Mouse (Mus musculus) splenic B cell, adult 2 months (primary cell): Measurements from ENCODE around the gene S100a2.

Experiments used
- DNase-seq: peaks from one replicate; pipeline ENCODE4 v3.0.0-alpha.2; 2011; ENCODE audit warnings: low read depth, low spot score
- H3K27me3 ChIP-seq: 2 replicates; pipeline ENCODE4 v1.6.1; 2012; ENCODE audit warnings: mild to moderate bottlenecking, low read length, moderate library complexity, mixed read lengths; ENCODE audit not compliant: control insufficient read depth, poor library complexity, insufficient read depth, severe bottlenecking
- H3K36me3 ChIP-seq: 2 replicates; pipeline ENCODE4 v1.6.1; 2012; ENCODE audit warnings: mild to moderate bottlenecking, low read length, moderate library complexity, mixed read lengths; ENCODE audit not compliant: control insufficient read depth, poor library complexity, insufficient read depth, severe bottlenecking

The S100a2 gene

GRCm38 (mm10) chr3:90589947-90590346, at the start of gene S100a2:
Gene S100a2, plus strand, starts transcription at chr3:90590247.
- H3K36me3 ChIP-seq, result no peaks in the 10 kb centered on the region
- H3K27me3 ChIP-seq, result no peaks in the 10 kb centered on the region
- no peak for DNase-seq

- DNase-seq, result no peak
- H3K36me3 ChIP-seq, result no peaks in the 10 kb centered on the region
- no peaks in the 10 kb centered on the region for H3K27me3 ChIP-seq
Observed at GRCm38 (mm10) chr3:90540904-90541303, 49.1 kb upstream of the S100a2 start.

GRCm38 (mm10) chr3:90549676-90550420, 40.2 kb upstream of the S100a2 start:
- H3K36me3 ChIP-seq, result no peaks in the 10 kb centered on the region
- no peaks in the 10 kb centered on the region for H3K27me3 ChIP-seq
- no peak for DNase-seq

DNA sequence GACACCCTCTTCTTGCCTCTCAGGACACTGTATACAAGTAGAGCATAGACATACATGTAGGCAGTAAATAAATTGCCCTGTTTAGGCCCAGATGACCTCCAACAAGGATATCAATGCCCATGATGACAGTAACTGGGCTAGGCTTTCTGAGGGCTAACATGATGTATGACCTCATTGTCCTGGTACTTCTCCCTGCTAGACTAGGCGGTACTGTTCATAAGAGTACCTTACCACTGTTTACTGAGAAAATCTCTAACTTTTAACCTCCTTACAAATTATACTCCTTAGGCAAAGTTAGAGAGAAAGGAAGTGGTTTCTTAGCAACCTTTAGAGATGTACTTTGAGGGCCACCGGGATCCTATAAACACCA, 39.6 kb upstream of the S100a2 start:
- DNase-seq, result no peak
- no peaks in the 10 kb centered on the region for H3K27me3 ChIP-seq
- no peaks in the 10 kb centered on the region for H3K36me3 ChIP-seq

- H3K27me3 ChIP-seq, result no peaks in the 10 kb centered on the region
- H3K36me3 ChIP-seq, result no peaks in the 10 kb centered on the region
- no peak for DNase-seq
Observed at GRCm38 (mm10) chr3:90552231-90552630, 37.8 kb upstream of the S100a2 start.

DNA sequence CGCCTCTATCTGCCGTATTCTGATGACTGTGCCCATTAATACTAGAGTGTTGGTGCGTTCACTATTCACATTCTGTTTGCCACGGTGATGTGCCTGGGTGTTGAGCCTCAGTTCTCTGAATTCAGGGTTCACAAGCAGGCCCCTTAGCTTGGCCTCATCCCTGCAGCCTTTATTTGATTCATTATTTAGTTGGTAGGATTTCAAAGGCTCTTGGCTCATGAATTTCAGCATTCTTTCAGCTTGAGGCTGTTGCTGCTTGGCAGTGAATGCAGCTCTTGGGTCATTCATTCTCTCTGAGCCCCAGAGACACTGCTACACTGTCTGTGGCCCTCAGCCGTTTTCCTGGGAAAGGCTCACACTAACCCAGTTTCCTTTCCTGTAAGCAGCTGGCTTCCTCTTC, 34.1 kb upstream of the S100a2 start:
- no peaks in the 10 kb centered on the region for H3K36me3 ChIP-seq
- no peaks in the 10 kb centered on the region for H3K27me3 ChIP-seq
- no peak for DNase-seq

GRCm38 (mm10) chr3:90560008-90560628, 29.9 kb upstream of the S100a2 start, which contains the start of gene S100a3:
Gene S100a3, plus strand, starts transcription at chr3:90560578.
- no peak for DNase-seq
- no peaks in the 10 kb centered on the region for H3K36me3 ChIP-seq
- no peaks in the 10 kb centered on the region for H3K27me3 ChIP-seq

DNA sequence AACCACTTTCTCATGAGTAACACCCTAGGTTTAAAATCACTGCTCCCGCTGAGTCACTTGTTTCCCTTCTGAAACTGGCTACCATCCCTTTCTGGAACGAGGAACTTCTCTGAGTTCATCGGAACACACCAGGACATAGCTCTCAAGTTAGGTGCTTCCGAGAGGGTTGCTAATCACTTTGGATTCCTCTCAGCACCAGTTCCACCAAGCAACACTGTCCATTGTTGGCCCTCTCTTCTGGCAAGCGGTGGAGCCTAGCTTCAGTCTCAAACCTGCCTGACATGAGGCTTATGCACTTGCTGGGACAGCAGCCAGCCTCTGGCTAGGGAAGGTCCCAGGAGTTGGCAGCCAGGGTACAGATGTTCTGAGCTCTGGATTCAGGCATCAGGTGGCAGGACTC, 15.4 kb upstream of the S100a2 start:
- DNase-seq, result no peak
- Histone ChIP-seq H3K27me3 (no peaks in the 10 kb centered on the region), H3K36me3 (no peaks in the 10 kb centered on the region)

- DNase-seq, result no peak
- no peaks in the 10 kb centered on the region for H3K27me3 ChIP-seq
- no peaks in the 10 kb centered on the region for H3K36me3 ChIP-seq
Observed at GRCm38 (mm10) chr3:90575320-90575719, 14.7 kb upstream of the S100a2 start.

- DNase-seq, result no peak
- no peaks in the 10 kb centered on the region for H3K27me3 ChIP-seq
- no peaks in the 10 kb centered on the region for H3K36me3 ChIP-seq
Observed at GRCm38 (mm10) chr3:90576351-90577001, 13.6 kb upstream of the S100a2 start.

GRCm38 (mm10) chr3:90579433-90579832, 10.6 kb upstream of the S100a2 start:
- Histone ChIP-seq H3K27me3 (no peaks in the 10 kb centered on the region), H3K36me3 (no peaks in the 10 kb centered on the region)
- DNase-seq, result no peak

GRCm38 (mm10) chr3:90581141-90581540, 8.9 kb upstream of the S100a2 start:
- Histone ChIP-seq H3K36me3 (no peaks in the 10 kb centered on the region), H3K27me3 (no peaks in the 10 kb centered on the region)
- no peak for DNase-seq

DNA sequence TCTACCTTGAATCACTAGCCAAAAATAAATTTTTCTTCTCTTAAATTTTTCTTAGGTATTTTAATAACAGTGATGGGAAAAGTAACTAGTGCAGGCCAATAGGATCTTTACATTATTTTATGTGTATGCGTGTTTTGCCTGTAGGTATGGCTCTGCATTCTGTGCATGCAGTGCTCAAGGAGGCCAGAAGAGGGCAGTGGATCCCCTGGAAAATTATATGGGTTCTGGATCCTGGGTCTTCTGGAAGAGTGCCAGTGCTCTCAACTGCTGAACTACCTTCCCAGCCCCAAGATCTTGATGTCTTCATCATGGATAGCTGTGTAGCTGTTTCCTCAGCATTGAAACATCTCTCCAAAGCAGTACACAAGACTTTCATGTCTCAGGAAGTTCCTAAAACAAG, 7.9 kb upstream of the S100a2 start:
- Histone ChIP-seq H3K36me3 (no peaks in the 10 kb centered on the region), H3K27me3 (no peaks in the 10 kb centered on the region)
- DNase-seq, result peak; percentile 23

DNA sequence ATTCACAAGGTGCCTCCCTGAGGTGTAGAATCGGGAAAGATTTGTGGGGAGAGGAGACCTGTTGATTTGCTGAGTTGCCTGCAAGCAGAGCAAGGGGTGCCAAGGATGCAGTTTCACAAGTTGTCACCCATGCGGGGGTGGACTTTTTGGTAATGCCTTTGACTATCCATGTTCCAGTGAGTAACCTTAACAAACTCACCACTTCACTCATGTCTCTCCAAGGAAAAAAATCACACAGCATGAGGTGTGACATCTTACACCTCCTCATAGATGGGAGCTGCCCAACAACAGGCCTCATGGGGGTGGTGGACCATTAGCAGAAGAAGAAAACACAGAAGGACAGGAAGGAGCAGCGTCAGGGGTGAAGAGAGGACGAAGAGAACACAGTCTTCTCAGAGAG, 7.5 kb upstream of the S100a2 start:
- no peak for DNase-seq
- Histone ChIP-seq H3K27me3 (no peaks in the 10 kb centered on the region), H3K36me3 (no peaks in the 10 kb centered on the region)

DNA sequence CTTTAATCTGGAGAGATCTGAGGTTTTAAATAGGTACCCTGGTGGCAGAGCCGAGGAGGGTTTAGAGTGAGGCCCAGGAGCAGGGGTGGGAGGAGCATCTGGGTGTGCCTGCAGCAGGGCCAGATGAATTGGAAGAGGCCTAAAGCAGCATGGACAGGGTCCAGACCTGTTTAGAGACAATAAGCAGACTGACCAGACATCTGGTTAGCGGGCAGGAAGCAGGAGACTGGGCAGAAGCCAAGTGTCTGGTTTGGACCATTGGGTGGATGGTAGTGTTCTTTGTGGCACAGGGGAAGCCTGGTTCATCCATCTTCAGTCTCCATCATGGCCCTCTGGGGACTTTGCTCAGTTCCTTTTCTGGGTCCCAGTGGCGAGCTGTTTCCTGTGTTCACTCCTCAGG, 6.2 kb upstream of the S100a2 start:
- Histone ChIP-seq H3K27me3 (no peaks in the 10 kb centered on the region), H3K36me3 (no peaks in the 10 kb centered on the region)
- no peak for DNase-seq
